Mouse (Mus musculus) heart, postnatal 0 days (tissue): ENCODE measurements around the gene Mgat4a. TPM values are rescaled to one million over a fixed set of nuclear protein-coding genes. Genes with fewer than 3 reads are reported as not detected.

Experiments
- ATAC-seq: fragments of 200-750 bp; cut with Nextera tagmentation; 2 replicates; pipeline ENCODE4 v1.8.0; 2017; ENCODE audit warnings: low read depth, moderate number of reproducible peaks, moderate library complexity; ENCODE audit not compliant: insufficient read depth
- DNase-seq: peaks from one replicate; pipeline ENCODE4 v3.0.0-alpha.2; 2016; ENCODE audit warnings: low spot score
- H3K27ac ChIP-seq: fragments of 300-500 bp; sonication (generic); 2 replicates; pipeline ENCODE4 v1.5.1; 2014; ENCODE audit warnings: low read depth, mild to moderate bottlenecking
- H3K27me3 ChIP-seq: fragments of 300-500 bp; sonication (generic); 2 replicates; pipeline ENCODE4 v1.6.1; 2014; ENCODE audit warnings: low read length, mixed read lengths; ENCODE audit not compliant: control insufficient read depth, insufficient read depth
- H3K36me3 ChIP-seq: fragments of 300-500 bp; sonication (generic); replicated peaks from 2 replicates; pipeline ENCODE4 v1.6.1; 2014; ENCODE audit warnings: low read length, mixed read lengths; ENCODE audit not compliant: control insufficient read depth, insufficient read depth
- H3K4me1 ChIP-seq: fragments of 300-500 bp; sonication (generic); 2 replicates; pipeline ENCODE4 v1.6.1; 2014; ENCODE audit warnings: antibody characterized with exemption; ENCODE audit not compliant: control insufficient read depth, insufficient read depth
- H3K4me2 ChIP-seq: fragments of 300-500 bp; sonication (generic); 2 replicates; pipeline ENCODE4 v1.6.1; 2014; ENCODE audit warnings: low read depth, mild to moderate bottlenecking, low read length, moderate library complexity
- H3K4me3 ChIP-seq: fragments of 300-500 bp; sonication (generic); 2 replicates; pipeline ENCODE4 v1.5.1; 2014; ENCODE audit warnings: low read depth, low read length
- H3K9ac ChIP-seq: fragments of 300-500 bp; sonication (generic); replicated peaks from 2 replicates; pipeline ENCODE4 v1.6.1; 2014; ENCODE audit warnings: low read depth, low read length, mixed read lengths
- H3K9me3 ChIP-seq: fragments of 300-500 bp; sonication (generic); replicated peaks from 2 replicates; pipeline ENCODE4 v1.6.1; 2016; ENCODE audit warnings: low read length; ENCODE audit not compliant: control insufficient read depth
- CTCF ChIP-seq: IDR thresholded peaks from 2 replicates; pipeline ENCODE4 v1.5.1; 2016; ENCODE audit warnings: antibody characterized with exemption, control low read depth, low read depth
- EP300 ChIP-seq: IDR thresholded peaks from 2 replicates; pipeline ENCODE4 v1.6.1; 2016; ENCODE audit warnings: antibody characterized with exemption, low read depth
- WGBS: fragments of 180-500 bp; shearing (Covaris S2); extraction: QIAGEN DNeasy Blood & Tissue Kit; methylation state at CpG from one replicate; pipeline ENCODE4 v1.1.7; 2014; 5-methylcytosine and 5-hydroxymethylcytosine counted together
- polyA plus RNA-seq: library from polyadenylated mRNA; unstranded; fragments of >200 nt; fragmentation: Nextera tagmentation; extraction: Ambion mirVana; gene quantifications from 2 replicates; pipeline ENCODE4 v1.2.1, GENCODE M21; 2015
- total RNA-seq: library from RNA; depleted of rRNA; stranded (reverse); fragments of >200 nt; gene quantifications from 2 replicates; pipeline ENCODE4 v1.2.3, GENCODE M21; 2014; ENCODE audit warnings: low replicate concordance

Gene Mgat4a
- total and polyA plus RNA-seq, 2 experiments from 2014 or later = 4.4 to 7.3 TPM

- ATAC-seq = peak; percentile 43
- H3K9me3 ChIP-seq = no peaks in the 10 kb centered on the region
- no peaks in the 10 kb centered on the region for H3K36me3 ChIP-seq
- 2% methylated on average over 45 of the region's 47 CpGs for WGBS
- no peak for DNase-seq
- H3K4me2 ChIP-seq = peak overlapping the region; percentile 98
- peaks cover 14% of the 10 kb centered on the region for H3K27me3 ChIP-seq
- no peak for TF ChIP-seq EP300
- TF ChIP-seq CTCF = no peak
- H3K9ac ChIP-seq = peak overlapping the region; percentile 84
- H3K27ac ChIP-seq = peak overlapping the region; percentile 44; the same call in 1 of the 2 replicates
- peak overlapping the region; percentile 86 for H3K4me3 ChIP-seq
- H3K4me1 ChIP-seq = 0 out of 2 replicates have a peak, but pooled peaks cover 3% of the 10 kb centered on the region
Observed at GRCm38 (mm10) chr1:37539968-37540809, 627 bp downstream of the Mgat4a start.

DNA sequence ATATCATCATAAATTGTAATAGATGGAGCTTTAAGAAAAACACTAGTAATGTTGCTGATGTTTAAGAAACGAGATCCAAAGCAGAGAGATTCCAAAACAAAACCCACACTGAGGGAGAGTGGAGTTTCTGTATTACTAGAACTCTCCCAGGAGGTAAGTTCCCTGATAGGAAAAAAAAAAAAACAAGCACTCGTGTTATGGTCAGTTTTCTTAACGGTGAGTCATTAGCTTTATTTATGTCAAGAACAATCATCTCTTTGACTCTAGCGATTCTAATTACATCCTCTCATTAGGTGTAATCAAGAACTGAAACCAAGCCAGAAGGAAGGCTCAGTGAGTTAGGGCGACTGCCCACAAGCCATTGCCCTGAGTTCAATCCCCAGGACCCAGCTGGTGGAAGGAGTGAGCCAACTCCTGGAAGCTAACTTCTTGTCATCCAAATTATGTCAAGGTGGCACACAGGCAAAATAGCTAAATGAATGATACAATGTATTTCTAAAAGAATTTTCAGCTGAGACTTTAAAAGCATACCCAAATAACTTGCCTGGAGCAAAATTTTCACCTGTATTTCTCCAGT is 6.2 kb downstream of the Mgat4a start:
- DNase-seq = no peak
- Histone ChIP-seq H3K9ac (no peak overlapping the region), H3K4me3 (no peak overlapping the region), H3K27me3 (no peaks in the 10 kb centered on the region), H3K27ac (no peak overlapping the region), H3K4me1 (no peaks in the 10 kb centered on the region), H3K4me2 (no peak overlapping the region), H3K9me3 (no peaks in the 10 kb centered on the region), H3K36me3 (no peaks in the 10 kb centered on the region; the same call in 1 of the 2 replicates)
- no peak for ATAC-seq
- no peak for TF ChIP-seq CTCF
- no peak for TF ChIP-seq EP300
- 53% methylated on average over 5 of the region's 5 CpGs for WGBS

DNA sequence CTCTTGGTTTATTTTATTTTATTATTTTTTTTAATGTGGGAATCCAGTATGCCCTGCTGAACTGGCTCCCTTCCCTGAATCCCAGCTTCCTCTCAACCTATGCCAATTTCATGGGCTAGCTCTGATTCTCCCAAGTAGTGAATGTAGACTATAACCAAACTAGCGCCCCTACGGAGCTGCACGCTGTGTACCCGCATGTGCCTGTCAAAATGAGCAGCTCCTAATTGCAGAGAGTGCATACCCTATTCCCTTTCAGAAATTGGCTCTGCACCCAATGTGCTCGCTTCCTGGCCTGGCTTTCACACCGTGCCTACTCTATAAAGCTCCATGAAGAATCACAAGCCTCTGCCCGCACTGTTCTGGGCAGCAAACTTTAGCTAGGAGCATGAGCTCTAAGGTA is 7.6 kb downstream of the Mgat4a start:
- Histone ChIP-seq H3K9ac (no peak overlapping the region), H3K36me3 (no peaks in the 10 kb centered on the region; the same call in 1 of the 2 replicates), H3K4me2 (no peak overlapping the region), H3K27me3 (no peaks in the 10 kb centered on the region), H3K4me1 (no peaks in the 10 kb centered on the region), H3K27ac (no peak overlapping the region), H3K9me3 (no peaks in the 10 kb centered on the region), H3K4me3 (no peak overlapping the region)
- ATAC-seq = no peak
- 91% methylated on average over 7 of the region's 7 CpGs for WGBS
- DNase-seq = no peak
- TF ChIP-seq EP300 (no peak), CTCF (no peak)

- H3K9me3 ChIP-seq = no peaks in the 10 kb centered on the region
- H3K4me1 ChIP-seq = no peaks in the 10 kb centered on the region
- TF ChIP-seq CTCF (no peak), EP300 (no peak)
- no peak overlapping the region for H3K4me2 ChIP-seq
- H3K27ac ChIP-seq = no peak overlapping the region
- ATAC-seq (no peak), DNase-seq (no peak)
- H3K4me3 ChIP-seq = no peak overlapping the region
- H3K27me3 ChIP-seq = no peaks in the 10 kb centered on the region
- H3K36me3 ChIP-seq = no peaks in the 10 kb centered on the region; the same call in 1 of the 2 replicates
- no peak overlapping the region for H3K9ac ChIP-seq
- 84% methylated on average over 6 of the region's 6 CpGs for WGBS
Observed at GRCm38 (mm10) chr1:37532533-37532840, 8.3 kb downstream of the Mgat4a start.

GRCm38 (mm10) chr1:37531654-37532532 is 8.9 kb downstream of the Mgat4a start:
- H3K36me3 ChIP-seq = no peaks in the 10 kb centered on the region; the same call in 1 of the 2 replicates
- no peak overlapping the region for H3K4me2 ChIP-seq
- no peak overlapping the region for H3K9ac ChIP-seq
- no peaks in the 10 kb centered on the region for H3K4me1 ChIP-seq
- H3K9me3 ChIP-seq = no peaks in the 10 kb centered on the region
- DNase-seq (no peak), ATAC-seq (no peak)
- WGBS = 91% methylated on average over 12 of the region's 12 CpGs
- no peaks in the 10 kb centered on the region for H3K27me3 ChIP-seq
- H3K27ac ChIP-seq = no peak overlapping the region
- H3K4me3 ChIP-seq = no peak overlapping the region
- TF ChIP-seq EP300 = no peak
- no peak for TF ChIP-seq CTCF
